In genomic region chr13:3770170-3771024, GRCm38 (mm10) we compare ENCODE assay signal across 9 mouse cellular contexts. TPM values are rescaled to one million over a fixed set of nuclear protein-coding genes. Genes with fewer than 3 reads are reported as not detected.
A peak's percentile ranks its signal among the peaks of the same experiment; 100 is the strongest.
DNase-seq lines count a peak whose midpoint lies in the region; ATAC-seq and TF ChIP-seq lines count a peak whose summit lies in the region.
"Had no signal": no experiment of that assay in that cellular context is flagged by ENCODE, and none has a peak within 500 bp of the region (broad histone marks: within the 10 kb centered on the region; RNA-seq: fewer than 3 reads in every experiment).

No protein-coding gene starts in this region.

- TF ChIP-seq EP300 in lung, postnatal 0 days (IDR thresholded peaks at IDR 0.05), result no peak

- no peaks in the 10 kb centered on the region for H3K27me3 ChIP-seq in embryonic facial prominence, embryonic 12.5 days
- no peaks in the 10 kb centered on the region for H3K27me3 ChIP-seq in embryonic facial prominence, embryonic 10.5 days (replicated peaks; ENCODE audit: low read depth, poor library complexity, severe bottlenecking)
- no peaks in the 10 kb centered on the region for H3K27me3 ChIP-seq in neural tube, embryonic 13.5 days
- no peaks in the 10 kb centered on the region for H3K27me3 ChIP-seq in lung, postnatal 0 days (replicated peaks; ENCODE audit: insufficient read depth, low read length)

- H3K4me3 ChIP-seq in embryonic facial prominence, embryonic 12.5 days, result no peak overlapping the region
- H3K4me3 ChIP-seq in embryonic facial prominence, embryonic 10.5 days, result no peak overlapping the region
- no peak overlapping the region for H3K4me3 ChIP-seq in neural tube, embryonic 13.5 days
- H3K4me3 ChIP-seq in lung, postnatal 0 days (ENCODE audit: low read depth, low read length), result no peak overlapping the region

- H3K4me1 ChIP-seq in embryonic facial prominence, embryonic 12.5 days, result peaks cover 16% of the 10 kb centered on the region; the same call in 1 of the 2 replicates
- peaks cover 5% of the 10 kb centered on the region for H3K4me1 ChIP-seq in embryonic facial prominence, embryonic 10.5 days
- peaks cover 14% of the 10 kb centered on the region for H3K4me1 ChIP-seq in neural tube, embryonic 13.5 days (replicated peaks)
- peaks cover 17% of the 10 kb centered on the region; the same call in 1 of the 2 replicates for H3K4me1 ChIP-seq in lung, postnatal 0 days (ENCODE audit: insufficient read depth, low read depth, low read length)

- ATAC-seq in embryonic facial prominence, embryonic 12.5 days (ENCODE audit: insufficient number of reproducible peaks, insufficient read depth, low FRiP score, low TSS enrichment), result peak; percentile 67; the same call in 1 of the 2 replicates
- peak; percentile 89 for ATAC-seq in neural tube, embryonic 13.5 days (ENCODE audit: low read depth)
- ATAC-seq in lung, postnatal 0 days, result peak; percentile 69
- ATAC-seq in monocyte, adult 5-6 weeks (replicated peaks; ENCODE audit: insufficient number of reproducible peaks, low FRiP score, low TSS enrichment, poor library complexity, severe bottlenecking), result no peak

- DNase-seq in embryonic facial prominence, embryonic 10.5 days (ENCODE audit: low spot score), result no peak
- DNase-seq in neural tube, embryonic 10.5 days (ENCODE audit: extremely low spot score, low spot score), result no peak
- peak; percentile 73 for DNase-seq in kidney, adult 18-20 months
- peak; percentile 54 for DNase-seq in lung, postnatal 0 days (ENCODE audit: low spot score)
- DNase-seq in thymus, postnatal 36 days, result no peak

- H3K4me2 ChIP-seq in embryonic facial prominence, embryonic 12.5 days (replicated peaks), result no peak overlapping the region
- H3K4me2 ChIP-seq in neural tube, embryonic 13.5 days, result no peak overlapping the region
- 0 out of 2 replicates have a peak overlapping the region, but pooled peaks have one; percentile 8 for H3K4me2 ChIP-seq in lung, postnatal 0 days (replicated peaks; ENCODE audit: low read depth, low read length)

- no peak for TF ChIP-seq CTCF in lung, postnatal 0 days (IDR thresholded peaks at IDR 0.05)

- H3K36me3 ChIP-seq in embryonic facial prominence, embryonic 12.5 days, result no peaks in the 10 kb centered on the region
- no peaks in the 10 kb centered on the region for H3K36me3 ChIP-seq in embryonic facial prominence, embryonic 10.5 days (replicated peaks)
- H3K36me3 ChIP-seq in neural tube, embryonic 13.5 days, result no peaks in the 10 kb centered on the region
- no peaks in the 10 kb centered on the region for H3K36me3 ChIP-seq in lung, postnatal 0 days (ENCODE audit: insufficient read depth, low read length)

- peak overlapping the region; percentile 80 for H3K27ac ChIP-seq in embryonic facial prominence, embryonic 12.5 days
- no peak overlapping the region for H3K27ac ChIP-seq in embryonic facial prominence, embryonic 10.5 days (replicated peaks)
- H3K27ac ChIP-seq in neural tube, embryonic 13.5 days (replicated peaks), result peak overlapping the region; percentile 24; the same call in 1 of the 2 replicates
- peak overlapping the region; percentile 61 for H3K27ac ChIP-seq in lung, postnatal 0 days (ENCODE audit: low read length)

- 56% methylated on average over 11 of the region's 11 CpGs for WGBS in embryonic facial prominence, embryonic 12.5 days
- WGBS in embryonic facial prominence, embryonic 10.5 days, result 77% methylated on average over 11 of the region's 11 CpGs
- WGBS in neural tube, embryonic 13.5 days, result 58% methylated on average over 11 of the region's 11 CpGs
- WGBS in lung, postnatal 0 days, result 36% methylated on average over 11 of the region's 11 CpGs

- H3K9me3 ChIP-seq in embryonic facial prominence, embryonic 12.5 days, result no peaks in the 10 kb centered on the region
- no peaks in the 10 kb centered on the region for H3K9me3 ChIP-seq in embryonic facial prominence, embryonic 10.5 days
- no peaks in the 10 kb centered on the region for H3K9me3 ChIP-seq in neural tube, embryonic 13.5 days
- H3K9me3 ChIP-seq in lung, postnatal 0 days (ENCODE audit: low read length), result no peaks in the 10 kb centered on the region

- H3K9ac ChIP-seq in embryonic facial prominence, embryonic 12.5 days, result no peak overlapping the region
- H3K9ac ChIP-seq in neural tube, embryonic 13.5 days, result no peak overlapping the region
- H3K9ac ChIP-seq in lung, postnatal 0 days (replicated peaks; ENCODE audit: low read depth), result no peak overlapping the region

RNA-seq across cellular contexts. Expression of gene Calml3, which starts 33.7 kb away (rescaled TPM):
- 0.41 and 0.61 TPM in 2 replicates for polyA plus RNA-seq in embryonic facial prominence, embryonic 12.5 days (2016; fragmentation: Nextera tagmentation; extraction: Ambion mirVana)
- not detected in 2 replicates for polyA plus RNA-seq in embryonic facial prominence, embryonic 10.5 days (2016; fragmentation: Nextera tagmentation; extraction: Ambion mirVana)
- not detected in 2 replicates for polyA plus RNA-seq in neural tube, embryonic 13.5 days (2015; fragmentation: Nextera tagmentation; extraction: Ambion mirVana)
- 0.19 and 0.21 TPM in 2 replicates for polyA plus RNA-seq in lung, postnatal 0 days (2015; fragmentation: Nextera tagmentation; extraction: Ambion mirVana)
- not detected in 3 replicates for total RNA-seq in monocyte, adult 5-6 weeks (2017)
- total RNA-seq: layer of hippocampus, adult 8-10 months had no signal

Comparison
In these comparisons a context has a peak if more than half of its experiments do, and no peak if none do; other contexts are left out.
1. DNase-seq: peak in kidney, adult 18-20 months (single experiment) and lung, postnatal 0 days (single experiment); none in embryonic facial prominence, embryonic 10.5 days (single experiment), neural tube, embryonic 10.5 days (single experiment) and thymus, postnatal 36 days (0 of 2).